ENCODE assay signal across 20 mouse cellular contexts in the genomic region with DNA sequence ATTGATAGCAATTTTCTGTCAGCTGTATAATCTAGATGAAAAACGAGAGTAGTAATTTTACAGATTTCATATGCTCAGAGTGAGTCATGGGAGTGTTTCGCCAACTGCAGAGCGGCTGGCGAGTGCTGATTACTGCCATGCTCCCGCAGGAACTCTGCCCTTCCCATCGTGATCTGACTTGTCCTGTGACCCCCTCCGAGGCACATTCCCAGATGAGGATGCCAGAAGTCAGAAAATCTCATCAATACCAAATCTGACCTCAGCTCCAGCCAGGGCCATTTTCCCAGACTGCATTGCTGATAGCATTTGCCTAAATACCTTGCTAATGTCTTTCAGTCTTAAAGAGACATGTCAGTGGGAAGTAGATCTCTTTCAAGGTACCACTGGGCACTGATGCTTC.
DNase-seq lines count a peak whose midpoint lies in the region; TF ChIP-seq lines count a peak whose summit lies in the region.
"Had no signal": no experiment of that assay in that cellular context is flagged by ENCODE, and none has a peak within 500 bp of the region (broad histone marks: within the 10 kb centered on the region; RNA-seq: fewer than 3 reads in every experiment).

No protein-coding gene starts in this region.

- no peak for TF ChIP-seq CTCF in liver, adult 2 months (IDR thresholded peaks at IDR 0.05; ENCODE audit: low read depth, low read length)

- WGBS in liver, adult 2 months = 22% methylated on average over 7 of the region's 7 CpGs

- peaks cover 2% of the 10 kb centered on the region; the same call in 1 of the 2 replicates for H3K79me2 ChIP-seq in liver, adult 2 months (ENCODE audit: control insufficient read depth, insufficient read depth, low read length)

- 0 out of 2 replicates have a peak overlapping the region, but pooled peaks have one; percentile 22 for H3K27ac ChIP-seq in liver, adult 2 months (replicated peaks; ENCODE audit: insufficient read depth, low read depth, low read length)
- H3K27ac ChIP-seq: embryonic facial prominence, embryonic 10.5 days; forebrain, embryonic 13.5 days; gastrocnemius, adult 2 months; heart, embryonic 10.5 days; hindbrain, embryonic 12.5 days had no signal

- H3K9ac ChIP-seq in liver, adult 2 months (ENCODE audit: low read depth, low read length) = no peak overlapping the region
- H3K9ac ChIP-seq: forebrain, embryonic 13.5 days; forebrain, postnatal 0 days; hindbrain, embryonic 12.5 days had no signal

- DNase-seq in liver, adult 2 months (ENCODE audit: extremely low read depth, low read depth, low spot score) = peak; percentile 89
- DNase-seq in liver (no peak), R1 (ENCODE audit: low read depth, low spot score) (peak; percentile 64)
- peak; percentile 11 for DNase-seq in embryo, embryonic 11 days
- DNase-seq in frontal cortex, postnatal 36 days (ENCODE audit: low spot score in 2 of 2) = no peak
- DNase-seq in right cerebral cortex, postnatal 36 days (ENCODE audit: low spot score in 2 of 2) = no peak
- no peak for DNase-seq in retina, embryonic 14.5 days (ENCODE audit: low spot score)
- DNase-seq: adrenal gland, adult 2 months; adrenal gland, postnatal 25 days; cerebellum, adult 2 months; cerebellum, postnatal 10 days; forebrain, postnatal 0 days; gastrocnemius, adult 2 months; gastrocnemius, postnatal 25 days; heart, postnatal 10 days; heart, postnatal 4 days had no signal

- H3K4me1 ChIP-seq in liver, adult 2 months (ENCODE audit: control insufficient read depth, insufficient read depth, low read length) = peaks cover 6% of the 10 kb centered on the region

- TF ChIP-seq POLR2A in liver, adult 2 months (IDR thresholded peaks at IDR 0.05; ENCODE audit: extremely low read depth, insufficient read depth, low read length) = no peak

- no peaks in the 10 kb centered on the region for H3K36me3 ChIP-seq in liver, adult 2 months (ENCODE audit: control insufficient read depth, insufficient read depth, low read length)
- H3K36me3 ChIP-seq: heart, embryonic 10.5 days; hindbrain, embryonic 12.5 days had no signal

- H3K27me3 ChIP-seq in liver, adult 2 months (ENCODE audit: control insufficient read depth, insufficient read depth, low read length) = no peaks in the 10 kb centered on the region
- H3K27me3 ChIP-seq: forebrain, embryonic 13.5 days; hindbrain, embryonic 12.5 days had no signal

- no peak overlapping the region for H3K4me3 ChIP-seq in liver, adult 2 months (ENCODE audit: insufficient read depth, low read depth, low read length)
- H3K4me3 ChIP-seq: embryonic facial prominence, embryonic 10.5 days; forebrain, embryonic 13.5 days; gastrocnemius, adult 2 months; heart, embryonic 10.5 days; hindbrain, embryonic 12.5 days had no signal

Comparison
In these comparisons a context has a peak if more than half of its experiments do, and no peak if none do; other contexts are left out.
1. DNase-seq: peak in liver, adult 2 months (single experiment), R1 (single experiment) and embryo, embryonic 11 days (single experiment); none in liver (single experiment), frontal cortex, postnatal 36 days (0 of 2), right cerebral cortex, postnatal 36 days (0 of 2) and retina, embryonic 14.5 days (single experiment).